Mouse (Mus musculus): ENCODE measurements around the gene Gramd1b. TPM values are rescaled to one million over a fixed set of nuclear protein-coding genes. Genes with fewer than 3 reads are reported as not detected.

The Gramd1b gene
- polyA plus RNA-seq, 1 experiment = 20.3 TPM

DNA sequence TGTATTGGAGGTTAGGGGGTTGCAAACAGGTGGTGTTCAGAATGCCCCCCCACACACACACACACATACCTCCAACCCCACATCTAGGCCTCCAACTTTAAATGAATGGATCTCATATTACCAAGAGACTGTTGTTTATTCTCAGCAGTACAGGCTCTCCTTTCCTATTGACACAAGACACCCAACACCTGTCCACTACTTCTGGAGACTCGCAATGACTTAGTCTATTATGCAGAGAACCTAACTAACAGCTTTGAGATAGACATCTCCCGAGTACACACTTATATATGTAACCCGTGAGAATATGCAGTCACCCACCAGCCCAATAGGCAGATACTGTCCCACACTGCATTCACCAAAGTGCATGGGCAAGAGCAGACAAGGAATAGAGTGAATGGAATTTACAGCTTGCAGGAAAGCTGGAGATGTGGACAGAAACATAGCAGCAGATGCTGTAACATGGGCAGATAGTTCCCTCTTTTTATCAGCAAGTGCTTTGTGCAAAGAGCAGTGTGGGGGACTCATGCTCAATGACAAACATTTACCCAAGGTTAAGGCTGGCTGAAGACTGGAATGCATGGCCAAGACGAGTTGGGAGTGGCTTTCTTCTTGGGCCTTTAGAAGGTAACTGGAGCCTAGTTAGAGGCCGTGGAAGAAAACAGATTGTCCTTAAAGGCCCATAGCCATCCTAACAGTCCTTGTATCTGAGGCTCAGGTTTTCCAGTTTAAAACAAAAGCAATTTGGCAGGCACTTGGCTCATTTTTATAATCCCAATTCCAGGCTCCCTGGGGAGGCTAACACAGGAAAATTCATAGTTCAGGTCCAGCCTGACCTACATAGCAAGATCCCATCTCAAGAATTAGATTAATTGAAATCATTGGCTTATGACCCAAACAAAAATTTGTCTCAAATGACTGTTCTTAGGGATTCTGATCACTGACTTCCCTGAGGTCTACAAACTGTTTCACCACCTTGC, 71.6 kb downstream of the Gramd1b start:
- H3K4me1 ChIP-seq (ENCODE audit: control insufficient read depth, insufficient read depth, insufficient read length) = no peaks in the 10 kb centered on the region; the same call in 1 of the 2 replicates
- H3K27me3 ChIP-seq (ENCODE audit: control insufficient read depth, insufficient read depth, low read length) = no peaks in the 10 kb centered on the region
- no peak overlapping the region for H3K27ac ChIP-seq (ENCODE audit: insufficient read depth, low read length)
- TF ChIP-seq CTCF (IDR thresholded peaks at IDR 0.05; ENCODE audit: extremely low read depth, insufficient read depth, insufficient read length, insufficient replicate concordance) = no peak
- DNase-seq (ENCODE audit: low read depth in 1 of 2, low spot score in 2 of 2) = no peak
- WGBS = 80% methylated on average over 5 of the region's 5 CpGs
- H3K36me3 ChIP-seq (ENCODE audit: control insufficient read depth, insufficient read depth, low read length) = no peaks in the 10 kb centered on the region
- no peak overlapping the region for H3K4me3 ChIP-seq (ENCODE audit: extremely low read depth, insufficient read depth, insufficient read length)

DNA sequence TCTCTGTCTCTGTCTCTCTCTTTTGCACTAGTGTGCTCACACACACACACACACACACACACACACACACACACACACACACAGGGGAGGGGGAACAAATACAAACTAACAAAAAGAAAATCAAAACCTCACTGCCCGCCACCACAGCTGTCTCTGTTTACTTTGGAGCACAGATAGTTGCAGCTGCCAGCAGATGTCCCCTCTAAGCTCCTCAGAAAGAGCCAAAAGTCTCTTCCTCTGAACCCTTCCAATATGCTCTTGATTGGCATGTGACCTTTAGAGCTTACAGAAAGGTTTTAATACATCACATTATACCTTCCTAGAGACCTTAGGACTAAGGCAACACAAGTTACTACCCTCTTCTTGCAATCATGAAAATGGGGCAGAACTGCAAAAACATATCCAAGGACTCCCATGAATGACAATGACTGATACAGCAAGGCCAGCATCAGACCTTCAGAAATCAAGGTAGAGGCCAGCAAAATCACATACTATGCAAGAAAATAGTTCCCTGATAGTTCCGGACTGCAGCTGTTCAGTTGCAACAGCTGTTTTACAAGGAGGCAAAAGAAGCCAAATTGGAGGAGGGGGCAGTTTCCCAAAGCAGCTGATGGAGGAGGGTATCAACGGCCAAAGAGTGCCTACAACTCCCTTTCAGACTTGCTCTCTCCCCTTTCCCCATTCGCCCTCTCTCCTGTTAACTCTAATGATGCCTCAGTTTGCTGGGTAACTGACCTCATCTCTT, 72.5 kb downstream of the Gramd1b start:
- no peak for DNase-seq (ENCODE audit: low read depth in 1 of 2, low spot score in 2 of 2)
- Histone ChIP-seq H3K27ac (ENCODE audit: insufficient read depth, low read length) (no peak overlapping the region), H3K36me3 (ENCODE audit: control insufficient read depth, insufficient read depth, low read length) (no peaks in the 10 kb centered on the region), H3K27me3 (ENCODE audit: control insufficient read depth, insufficient read depth, low read length) (no peaks in the 10 kb centered on the region), H3K4me1 (ENCODE audit: control insufficient read depth, insufficient read depth, insufficient read length) (no peaks in the 10 kb centered on the region; the same call in 1 of the 2 replicates), H3K4me3 (ENCODE audit: extremely low read depth, insufficient read depth, insufficient read length) (no peak overlapping the region)
- 82% methylated on average over 4 of the region's 4 CpGs for WGBS
- no peak for TF ChIP-seq CTCF (IDR thresholded peaks at IDR 0.05; ENCODE audit: extremely low read depth, insufficient read depth, insufficient read length, insufficient replicate concordance)
- TF ChIP-seq POLR2A (IDR thresholded peaks at IDR 0.05; ENCODE audit: low read depth, low read length) = no peak

DNA sequence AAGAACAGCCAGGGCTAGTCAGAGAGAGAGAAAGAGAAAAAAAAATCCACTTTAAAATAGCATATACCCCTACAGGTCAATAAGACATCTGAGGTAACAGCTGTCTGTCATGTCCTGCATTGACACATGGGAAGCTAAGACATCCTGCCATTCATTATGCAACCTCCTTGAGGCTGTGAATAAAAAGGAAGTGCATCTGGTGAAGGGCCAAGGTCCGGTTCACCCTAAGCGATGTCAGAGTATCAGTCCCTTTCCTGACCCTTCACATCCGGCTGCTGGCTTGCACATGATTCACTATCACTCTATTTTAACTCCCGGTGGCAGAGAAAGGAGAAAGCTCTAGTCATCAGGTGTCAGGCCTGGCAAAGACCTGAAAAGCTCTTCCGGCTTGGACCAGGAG, 73.7 kb downstream of the Gramd1b start:
- TF ChIP-seq POLR2A (IDR thresholded peaks at IDR 0.05; ENCODE audit: low read depth, low read length) = no peak
- TF ChIP-seq CTCF (IDR thresholded peaks at IDR 0.05; ENCODE audit: extremely low read depth, insufficient read depth, insufficient read length, insufficient replicate concordance) = no peak
- no peaks in the 10 kb centered on the region; the same call in 1 of the 2 replicates for H3K4me1 ChIP-seq (ENCODE audit: control insufficient read depth, insufficient read depth, insufficient read length)
- WGBS = 37% methylated on average over 5 of the region's 5 CpGs
- no peak overlapping the region for H3K27ac ChIP-seq (ENCODE audit: insufficient read depth, low read length)
- DNase-seq (ENCODE audit: low read depth in 1 of 2, low spot score in 2 of 2) = no peak
- no peak overlapping the region for H3K4me3 ChIP-seq (ENCODE audit: extremely low read depth, insufficient read depth, insufficient read length)
- no peaks in the 10 kb centered on the region for H3K27me3 ChIP-seq (ENCODE audit: control insufficient read depth, insufficient read depth, low read length)
- H3K36me3 ChIP-seq (ENCODE audit: control insufficient read depth, insufficient read depth, low read length) = no peaks in the 10 kb centered on the region

DNA sequence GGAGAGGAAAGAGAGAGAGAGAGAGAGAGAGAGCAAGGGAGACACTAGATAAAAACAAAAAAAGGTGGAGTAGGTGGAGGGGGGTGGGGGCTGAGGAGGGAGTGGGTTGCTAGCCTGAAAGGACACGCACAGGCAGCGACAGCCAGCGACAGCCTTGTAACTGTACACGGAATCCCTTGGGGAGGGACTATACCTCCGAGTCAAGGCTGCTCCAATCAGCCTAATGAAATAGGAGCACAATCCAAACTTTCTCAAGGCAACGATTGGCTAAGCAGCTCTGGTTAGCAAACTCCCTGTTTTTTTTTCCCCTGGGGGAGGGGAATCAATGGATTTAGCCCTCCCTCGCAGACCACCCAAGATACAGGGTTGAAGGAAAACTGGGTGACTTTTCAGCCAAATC, 75.0 kb downstream of the Gramd1b start:
- 21% methylated on average over 7 of the region's 7 CpGs for WGBS
- Histone ChIP-seq H3K4me1 (ENCODE audit: control insufficient read depth, insufficient read depth, insufficient read length) (no peaks in the 10 kb centered on the region; the same call in 1 of the 2 replicates), H3K27me3 (ENCODE audit: control insufficient read depth, insufficient read depth, low read length) (no peaks in the 10 kb centered on the region), H3K36me3 (ENCODE audit: control insufficient read depth, insufficient read depth, low read length) (no peaks in the 10 kb centered on the region), H3K4me3 (ENCODE audit: extremely low read depth, insufficient read depth, insufficient read length) (peak overlapping the region; percentile 67), H3K27ac (ENCODE audit: insufficient read depth, low read length) (peak overlapping the region; percentile 53)
- no peak for TF ChIP-seq CTCF (IDR thresholded peaks at IDR 0.05; ENCODE audit: extremely low read depth, insufficient read depth, insufficient read length, insufficient replicate concordance)
- no peak for TF ChIP-seq POLR2A (IDR thresholded peaks at IDR 0.05; ENCODE audit: low read depth, low read length)
- DNase-seq (ENCODE audit: low read depth in 1 of 2, low spot score in 2 of 2) = no peak

DNA sequence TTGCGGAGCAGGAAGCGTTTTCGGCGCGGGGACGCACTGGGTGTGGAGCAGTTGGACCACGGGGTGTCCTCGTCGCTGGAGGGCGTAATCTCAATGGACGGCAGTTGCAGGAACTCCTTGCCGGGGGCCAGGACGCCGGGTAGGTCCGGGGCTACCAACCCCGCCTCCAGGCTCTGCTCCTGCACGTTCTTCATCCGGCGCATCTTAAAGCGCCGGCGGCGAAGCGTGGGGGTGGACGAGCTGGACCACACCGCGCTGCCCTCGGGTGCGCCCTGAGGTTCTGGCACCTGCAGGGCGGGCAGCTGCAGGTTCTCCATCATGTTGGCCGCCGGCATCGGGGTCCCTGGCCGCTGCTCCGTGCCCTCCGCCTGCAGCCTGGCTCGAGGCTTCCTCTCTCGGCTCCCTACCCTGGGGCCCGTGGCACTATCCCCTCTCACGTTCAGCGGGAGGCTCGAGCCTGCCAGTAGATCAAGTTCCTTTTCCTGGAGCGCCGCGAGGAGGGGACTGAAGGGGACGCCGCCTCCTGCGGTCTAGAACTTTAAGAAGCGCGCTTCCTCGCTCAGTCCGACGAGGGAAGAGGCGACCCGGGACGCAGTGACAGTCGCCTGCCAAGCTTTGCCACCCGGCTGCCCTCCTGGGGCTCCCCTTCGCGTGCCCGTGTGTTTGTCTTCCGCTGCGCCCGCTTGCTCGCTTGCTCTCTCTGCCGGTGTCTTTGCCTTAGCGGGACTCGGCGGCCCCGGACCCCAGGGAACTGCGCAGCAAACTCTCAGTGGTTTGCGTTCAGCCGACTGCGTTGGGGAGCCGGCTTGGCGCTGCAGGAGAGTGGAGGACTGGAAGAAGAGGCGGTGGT, 75.6 kb downstream of the Gramd1b start:
- under 1% methylated on average over 77 of the region's 77 CpGs for WGBS
- H3K4me1 ChIP-seq (ENCODE audit: control insufficient read depth, insufficient read depth, insufficient read length) = no peaks in the 10 kb centered on the region; the same call in 1 of the 2 replicates
- no peak for TF ChIP-seq POLR2A (IDR thresholded peaks at IDR 0.05; ENCODE audit: low read depth, low read length)
- TF ChIP-seq CTCF (IDR thresholded peaks at IDR 0.05; ENCODE audit: extremely low read depth, insufficient read depth, insufficient read length, insufficient replicate concordance) = no peak
- peak in 1 of 2 experiments; percentile 60 for DNase-seq (ENCODE audit: low read depth in 1 of 2, low spot score in 2 of 2)
- peak overlapping the region; percentile 53 for H3K27ac ChIP-seq (ENCODE audit: insufficient read depth, low read length)
- H3K27me3 ChIP-seq (ENCODE audit: control insufficient read depth, insufficient read depth, low read length) = no peaks in the 10 kb centered on the region
- H3K36me3 ChIP-seq (ENCODE audit: control insufficient read depth, insufficient read depth, low read length) = no peaks in the 10 kb centered on the region
- H3K4me3 ChIP-seq (ENCODE audit: extremely low read depth, insufficient read depth, insufficient read length) = peak overlapping the region; percentile 67

DNA sequence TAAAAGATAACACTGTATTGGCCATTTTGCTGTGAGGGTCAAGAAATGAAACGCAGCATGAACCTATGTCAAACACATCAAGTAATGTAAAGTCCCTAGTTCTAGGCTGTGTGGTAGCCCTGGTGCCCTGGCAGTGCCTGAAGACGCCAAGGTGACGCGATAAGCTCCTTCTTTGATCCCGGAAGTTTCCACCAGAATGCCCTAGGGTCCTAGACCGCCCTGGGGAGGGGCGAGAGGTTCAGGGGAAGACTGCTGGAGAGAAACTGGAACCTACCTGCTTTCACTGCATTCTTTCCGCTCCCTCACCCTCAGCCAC, 76.2 kb downstream of the Gramd1b start:
- TF ChIP-seq CTCF (IDR thresholded peaks at IDR 0.05; ENCODE audit: extremely low read depth, insufficient read depth, insufficient read length, insufficient replicate concordance) (no peak), POLR2A (IDR thresholded peaks at IDR 0.05; ENCODE audit: low read depth, low read length) (no peak)
- Histone ChIP-seq H3K4me1 (ENCODE audit: control insufficient read depth, insufficient read depth, insufficient read length) (peaks cover 2% of the 10 kb centered on the region; the same call in 1 of the 2 replicates), H3K27ac (ENCODE audit: insufficient read depth, low read length) (peak overlapping the region; percentile 53), H3K36me3 (ENCODE audit: control insufficient read depth, insufficient read depth, low read length) (no peaks in the 10 kb centered on the region), H3K27me3 (ENCODE audit: control insufficient read depth, insufficient read depth, low read length) (no peaks in the 10 kb centered on the region), H3K4me3 (ENCODE audit: extremely low read depth, insufficient read depth, insufficient read length) (peak overlapping the region; percentile 67)
- 3% methylated on average over 8 of the region's 8 CpGs for WGBS
- no peak for DNase-seq (ENCODE audit: low read depth in 1 of 2, low spot score in 2 of 2)
